Mouse (Mus musculus) heart, adult 2 months (tissue): ENCODE measurements around the gene Eif5a. TPM values are rescaled to one million over a fixed set of nuclear protein-coding genes. Genes with fewer than 3 reads are reported as not detected.

Experiments used
- DNase-seq, 2 experiments: peaks; one replicate each; pipeline ENCODE4 v3.0.0; 2021
- H3K27ac ChIP-seq: fragments of 200-600 bp; 2 replicates; pipeline ENCODE4 v1.8.1; 2022
- H3K27me3 ChIP-seq: fragments of 200-500 bp; 2 replicates; pipeline ENCODE4 v1.6.1; 2012; ENCODE audit warnings: mild to moderate bottlenecking, low read length, inconsistent platforms, mixed read lengths; ENCODE audit not compliant: control insufficient read depth, insufficient read depth
- H3K36me3 ChIP-seq: fragments of 200-500 bp; 2 replicates; pipeline ENCODE4 v1.6.1; 2012; ENCODE audit warnings: low read length, inconsistent platforms; ENCODE audit not compliant: control insufficient read depth, insufficient read depth
- H3K4me1 ChIP-seq: fragments of 200-500 bp; 2 replicates; pipeline ENCODE4 v1.6.1; 2011; ENCODE audit warnings: low read length; ENCODE audit not compliant: control insufficient read depth, insufficient read depth
- H3K4me3 ChIP-seq: fragments of 200-600 bp; 2 replicates; pipeline ENCODE4 v1.8.1; 2022
- H3K79me2 ChIP-seq: fragments of 200-500 bp; replicated peaks from 2 replicates; pipeline ENCODE4 v1.6.1; 2012; ENCODE audit warnings: mild to moderate bottlenecking, inconsistent platforms, low read length, moderate library complexity, mixed read lengths; ENCODE audit not compliant: control insufficient read depth, insufficient read depth
- H3K9ac ChIP-seq: fragments of 200-500 bp; 2 replicates; pipeline ENCODE4 v1.6.1; 2012; ENCODE audit warnings: low read depth, mild to moderate bottlenecking, control low read depth, inconsistent platforms, low read length, mixed read lengths
- CTCF ChIP-seq: fragments of 200-600 bp; IDR thresholded peaks from 2 replicates; pipeline ENCODE4 v1.8.1; 2022; ENCODE audit warnings: antibody characterized with exemption, mild to moderate bottlenecking, moderate library complexity
- EP300 ChIP-seq: fragments of 200-500 bp; IDR thresholded peaks from 2 replicates; pipeline ENCODE4 v1.6.1; 2011; ENCODE audit warnings: low read depth, low read length, control low read depth; ENCODE audit not compliant: insufficient read depth
- POLR2A ChIP-seq: fragments of 200-500 bp; IDR thresholded peaks from 2 replicates; pipeline ENCODE4 v1.6.1; 2011; ENCODE audit warnings: mild to moderate bottlenecking, low read depth, low read length, control low read depth; ENCODE audit not compliant: insufficient read depth
- WGBS: fragments of 180-500 bp; shearing (Covaris S2); methylation state at CpG from one replicate; pipeline ENCODE4 v1.1.7; 2018; 5-methylcytosine and 5-hydroxymethylcytosine counted together
- intact Hi-C: fragments of 180-260 bp; cut with DNase I; formaldehyde crosslinking; loops from one replicate; pipeline ENCODE4 v1.15.1; 2025
- polyA plus RNA-seq: library from polyadenylated mRNA; depleted of rRNA; stranded (reverse); fragments of >200 nt; gene quantifications from 2 replicates; pipeline ENCODE4 v1.2.3, GENCODE M21; 2012
- total RNA-seq, 2 experiments: library from RNA; stranded (reverse); gene quantifications; 2 replicates each; pipeline ENCODE4 v1.2.3; 2021

Eif5a gene
- total and polyA plus RNA-seq, 3 experiments = 360 to 444 (median 397) TPM

GRCm38 (mm10) chr11:69948066-69948762 is 26.5 kb upstream of the Eif5a start, which contains the start of gene Slc2a4:
Slc2a4 (minus strand) TSS chr11:69948188.
- WGBS = 1% methylated on average over 34 of the region's 34 CpGs
- intact Hi-C loops = no loop called here
- peaks cover 4% of the 10 kb centered on the region; the same call in 1 of the 2 replicates for H3K36me3 ChIP-seq
- H3K4me3 ChIP-seq = peak within 1 kb of the TSS; percentile 48
- H3K9ac ChIP-seq = peak within 1 kb of the TSS; percentile 75
- no peaks in the 10 kb centered on the region for H3K79me2 ChIP-seq
- H3K27me3 ChIP-seq = no peaks in the 10 kb centered on the region
- DNase-seq = peak; percentile 92
- H3K27ac ChIP-seq = peak within 1 kb of the TSS; percentile 97
- no peaks in the 10 kb centered on the region; the same call in 1 of the 2 replicates for H3K4me1 ChIP-seq
- TF ChIP-seq EP300 = peak; percentile 68
- peak; percentile 91 for TF ChIP-seq POLR2A
- TF ChIP-seq CTCF = no peak

GRCm38 (mm10) chr11:69947337-69948065 is 25.7 kb upstream of the Eif5a start:
- Histone ChIP-seq H3K79me2 (no peaks in the 10 kb centered on the region), H3K4me3 (peak overlapping the region; percentile 48), H3K4me1 (no peaks in the 10 kb centered on the region; the same call in 1 of the 2 replicates), H3K36me3 (peaks cover 4% of the 10 kb centered on the region; the same call in 1 of the 2 replicates), H3K27me3 (no peaks in the 10 kb centered on the region), H3K9ac (peak overlapping the region; percentile 75), H3K27ac (peak overlapping the region; percentile 97)
- 8% methylated on average over 29 of the region's 29 CpGs for WGBS
- TF ChIP-seq EP300 (no peak; the same call in 1 of the 2 replicates), POLR2A (peak; percentile 74; the same call in 1 of the 2 replicates)
- intact Hi-C loops = no loop called here
- peak; percentile 75 to 76 for DNase-seq

DNA sequence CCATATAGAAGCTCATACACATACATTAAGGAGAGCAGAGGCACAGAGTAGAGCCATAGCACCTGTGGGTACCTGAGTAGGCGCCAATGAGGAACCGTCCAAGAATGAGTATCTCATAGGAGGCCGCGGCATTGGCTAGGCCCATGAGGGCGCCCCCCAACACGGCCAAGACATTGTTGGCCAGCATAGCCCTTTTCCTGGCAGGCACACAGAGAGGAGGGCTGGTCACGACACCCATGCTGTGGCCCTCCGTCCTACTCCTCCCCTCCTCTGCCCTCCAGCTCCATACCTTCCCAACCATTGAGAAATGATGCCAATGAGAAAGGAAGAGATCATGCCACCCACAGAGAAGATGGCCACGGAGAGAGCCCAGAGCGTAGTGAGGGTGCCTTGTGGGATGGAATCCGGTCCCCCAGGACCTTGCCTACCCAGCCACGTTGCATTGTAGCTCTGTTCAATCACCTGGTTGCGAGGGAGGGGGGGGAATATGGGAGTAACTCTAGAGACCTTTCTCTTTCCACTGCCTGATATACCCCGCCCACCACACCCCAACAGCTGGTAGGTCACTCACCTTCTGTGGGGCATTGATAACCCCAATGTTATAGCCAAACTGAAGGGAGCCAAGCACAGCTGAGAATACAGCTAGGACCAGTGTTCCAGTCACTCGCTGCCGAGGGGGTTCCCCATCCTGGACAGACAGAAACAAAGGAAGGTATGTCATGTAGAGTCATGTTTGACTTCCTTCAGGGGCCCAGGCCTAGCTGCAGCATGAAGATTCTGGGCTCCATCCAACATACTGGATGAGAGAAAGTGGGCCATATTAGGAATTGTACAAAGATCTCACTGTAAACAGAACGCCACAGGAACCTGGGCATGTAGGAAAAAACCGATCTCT is 24.5 kb upstream of the Eif5a start:
- Histone ChIP-seq H3K79me2 (no peaks in the 10 kb centered on the region), H3K27me3 (no peaks in the 10 kb centered on the region), H3K9ac (peak overlapping the region; percentile 58), H3K4me3 (peak overlapping the region; percentile 48), H3K36me3 (peaks cover 4% of the 10 kb centered on the region; the same call in 1 of the 2 replicates), H3K27ac (peak overlapping the region; percentile 97), H3K4me1 (no peaks in the 10 kb centered on the region; the same call in 1 of the 2 replicates)
- peak; percentile 15 to 44 for DNase-seq
- WGBS = 63% methylated on average over 18 of the region's 18 CpGs
- TF ChIP-seq EP300 (no peak), CTCF (no peak), POLR2A (no peak)
- intact Hi-C loops = loop anchor here (1.0 kb wide), 1 partner anchor 8 kb away; no protein-coding TSS in a partner anchor

GRCm38 (mm10) chr11:69945216-69945615 is 23.5 kb upstream of the Eif5a start:
- peak; percentile 8 to 24 for DNase-seq
- Histone ChIP-seq H3K4me3 (no peak overlapping the region), H3K9ac (no peak overlapping the region), H3K27me3 (no peaks in the 10 kb centered on the region), H3K4me1 (no peaks in the 10 kb centered on the region; the same call in 1 of the 2 replicates), H3K79me2 (no peaks in the 10 kb centered on the region), H3K27ac (peak overlapping the region; percentile 97; the same call in 1 of the 2 replicates), H3K36me3 (peaks cover 4% of the 10 kb centered on the region; the same call in 1 of the 2 replicates)
- 58% methylated on average over 13 of the region's 13 CpGs for WGBS
- intact Hi-C loops = no loop called here
- TF ChIP-seq POLR2A (no peak), CTCF (no peak), EP300 (no peak)

DNA sequence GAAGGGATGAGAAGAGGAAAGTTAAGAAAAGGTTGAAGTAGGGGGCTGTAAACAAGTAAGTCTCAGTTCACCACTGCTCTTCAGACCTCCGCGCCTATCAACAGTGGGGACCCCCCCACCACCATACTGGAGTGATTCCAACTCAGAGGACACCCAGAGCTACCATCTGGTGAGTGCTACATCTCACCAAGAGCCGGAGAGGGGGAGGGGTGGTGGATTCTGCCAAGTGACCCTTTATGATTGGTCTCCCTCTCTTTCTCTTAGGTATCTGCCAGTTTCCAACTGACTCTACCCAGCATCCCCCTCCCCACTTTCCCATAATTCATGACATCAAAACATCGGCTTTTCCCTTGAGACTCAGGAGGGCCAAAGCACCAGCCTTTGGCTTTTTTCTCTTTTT is 19.2 kb upstream of the Eif5a start:
- no peak for DNase-seq
- H3K4me1 ChIP-seq = peaks cover 7% of the 10 kb centered on the region
- no peaks in the 10 kb centered on the region for H3K79me2 ChIP-seq
- H3K27ac ChIP-seq = no peak overlapping the region
- H3K9ac ChIP-seq = no peak overlapping the region
- H3K36me3 ChIP-seq = peaks cover 4% of the 10 kb centered on the region; the same call in 1 of the 2 replicates
- no peaks in the 10 kb centered on the region for H3K27me3 ChIP-seq
- TF ChIP-seq CTCF (no peak), EP300 (no peak), POLR2A (peak; percentile 14; the same call in 1 of the 2 replicates)
- intact Hi-C loops = no loop called here
- no peak overlapping the region for H3K4me3 ChIP-seq
- 77% methylated on average over 4 of the region's 4 CpGs for whole genome bisulfite sequencing
